Mouse (Mus musculus): ENCODE measurements at regions not wholly inside any gene's neighbourhood (a gene's known extent, or its start where the extent isn't known, plus 50 kb on each side); places are given as distances from the start of the nearest gene placed in this dataset.
A peak's percentile ranks its signal among the peaks of the same experiment; 100 is the strongest.

GRCm38 (mm10) chr6:73676979-73677378, 207.5 kb upstream of the 4931417E11Rik start:
- no peak for ATAC-seq (replicated peaks; ENCODE audit: insufficient number of reproducible peaks, low FRiP score, low TSS enrichment, poor library complexity, severe bottlenecking)

- no peak for ATAC-seq (replicated peaks; ENCODE audit: insufficient number of reproducible peaks, low FRiP score, low TSS enrichment, poor library complexity, severe bottlenecking)
These were observed 199.9 kb upstream of the 4931417E11Rik start for GRCm38 (mm10) chr6:73669401-73669800.

GRCm38 (mm10) chr6:73658988-73659387, 189.5 kb upstream of the 4931417E11Rik start:
- no peak for ATAC-seq (replicated peaks; ENCODE audit: insufficient number of reproducible peaks, low FRiP score, low TSS enrichment, poor library complexity, severe bottlenecking)

GRCm38 (mm10) chr6:73645378-73645777, 175.9 kb upstream of the 4931417E11Rik start:
- ATAC-seq (replicated peaks; ENCODE audit: insufficient number of reproducible peaks, low FRiP score, low TSS enrichment, poor library complexity, severe bottlenecking) = no peak

GRCm38 (mm10) chr6:73644778-73645267, 175.4 kb upstream of the 4931417E11Rik start:
- ATAC-seq (replicated peaks; ENCODE audit: insufficient number of reproducible peaks, low FRiP score, low TSS enrichment, poor library complexity, severe bottlenecking) = no peak

GRCm38 (mm10) chr6:73628600-73628999, 159.1 kb upstream of the 4931417E11Rik start:
- no peak for ATAC-seq (replicated peaks; ENCODE audit: insufficient number of reproducible peaks, low FRiP score, low TSS enrichment, poor library complexity, severe bottlenecking)

GRCm38 (mm10) chr6:73626451-73626850, 157.0 kb upstream of the 4931417E11Rik start:
- ATAC-seq (replicated peaks; ENCODE audit: insufficient number of reproducible peaks, low FRiP score, low TSS enrichment, poor library complexity, severe bottlenecking) = no peak

- no peak for ATAC-seq (replicated peaks; ENCODE audit: insufficient number of reproducible peaks, low FRiP score, low TSS enrichment, poor library complexity, severe bottlenecking)
These were observed 154.7 kb upstream of the 4931417E11Rik start for GRCm38 (mm10) chr6:73624211-73624610.

- no peak for ATAC-seq (replicated peaks; ENCODE audit: insufficient number of reproducible peaks, low FRiP score, low TSS enrichment, poor library complexity, severe bottlenecking)
These were observed 152.5 kb upstream of the 4931417E11Rik start for GRCm38 (mm10) chr6:73621839-73622426.

GRCm38 (mm10) chr6:73612266-73612665, 142.8 kb upstream of the 4931417E11Rik start:
- ATAC-seq (replicated peaks; ENCODE audit: insufficient number of reproducible peaks, low FRiP score, low TSS enrichment, poor library complexity, severe bottlenecking) = no peak

GRCm38 (mm10) chr6:73611839-73612238, 142.4 kb upstream of the 4931417E11Rik start:
- ATAC-seq (replicated peaks; ENCODE audit: insufficient number of reproducible peaks, low FRiP score, low TSS enrichment, poor library complexity, severe bottlenecking) = no peak

- no peak for ATAC-seq (replicated peaks; ENCODE audit: insufficient number of reproducible peaks, low FRiP score, low TSS enrichment, poor library complexity, severe bottlenecking)
These were observed 140.7 kb upstream of the 4931417E11Rik start for GRCm38 (mm10) chr6:73610048-73610624.

- no peak for ATAC-seq (replicated peaks; ENCODE audit: insufficient number of reproducible peaks, low FRiP score, low TSS enrichment, poor library complexity, severe bottlenecking)
These were observed 118.2 kb upstream of the 4931417E11Rik start for GRCm38 (mm10) chr6:73587686-73588085.

GRCm38 (mm10) chr6:73576708-73577107, 107.2 kb upstream of the 4931417E11Rik start:
- ATAC-seq (replicated peaks; ENCODE audit: insufficient number of reproducible peaks, low FRiP score, low TSS enrichment, poor library complexity, severe bottlenecking) = no peak

GRCm38 (mm10) chr6:73560000-73560399, 90.5 kb upstream of the 4931417E11Rik start:
- ATAC-seq (replicated peaks; ENCODE audit: insufficient number of reproducible peaks, low FRiP score, low TSS enrichment, poor library complexity, severe bottlenecking) = no peak

GRCm38 (mm10) chr6:73530559-73530958, 61.1 kb upstream of the 4931417E11Rik start:
- ATAC-seq (replicated peaks; ENCODE audit: insufficient number of reproducible peaks, low FRiP score, low TSS enrichment, poor library complexity, severe bottlenecking) = no peak

- ATAC-seq (replicated peaks; ENCODE audit: insufficient number of reproducible peaks, low FRiP score, low TSS enrichment, poor library complexity, severe bottlenecking) = no peak
These were observed 60.6 kb upstream of the 4931417E11Rik start for GRCm38 (mm10) chr6:73530098-73530497.

- no peak for ATAC-seq (replicated peaks; ENCODE audit: insufficient number of reproducible peaks, low FRiP score, low TSS enrichment, poor library complexity, severe bottlenecking)
These were observed 54.2 kb upstream of the 4931417E11Rik start for GRCm38 (mm10) chr6:73523658-73524057.

GRCm38 (mm10) chr6:73519894-73520293, 50.4 kb upstream of the 4931417E11Rik start:
- peak; percentile 63; the same call in 1 of the 2 replicates for ATAC-seq (replicated peaks; ENCODE audit: insufficient number of reproducible peaks, low FRiP score, low TSS enrichment, poor library complexity, severe bottlenecking)
